Mouse (Mus musculus): ENCODE results near the gene Ssr2. TPM values are rescaled to one million over a fixed set of nuclear protein-coding genes. Genes with fewer than 3 reads are reported as not detected.

Gene Ssr2
- polyA plus RNA-seq, 2 experiments from 2014 or later = 160 to 161 TPM

GRCm38 (mm10) chr3:88625531-88625930 is 49.9 kb downstream of the Ssr2 start:
- ATAC-seq = no peak

GRCm38 (mm10) chr3:88626316-88626715 is 50.6 kb downstream of the Ssr2 start:
- ATAC-seq = no peak

DNA sequence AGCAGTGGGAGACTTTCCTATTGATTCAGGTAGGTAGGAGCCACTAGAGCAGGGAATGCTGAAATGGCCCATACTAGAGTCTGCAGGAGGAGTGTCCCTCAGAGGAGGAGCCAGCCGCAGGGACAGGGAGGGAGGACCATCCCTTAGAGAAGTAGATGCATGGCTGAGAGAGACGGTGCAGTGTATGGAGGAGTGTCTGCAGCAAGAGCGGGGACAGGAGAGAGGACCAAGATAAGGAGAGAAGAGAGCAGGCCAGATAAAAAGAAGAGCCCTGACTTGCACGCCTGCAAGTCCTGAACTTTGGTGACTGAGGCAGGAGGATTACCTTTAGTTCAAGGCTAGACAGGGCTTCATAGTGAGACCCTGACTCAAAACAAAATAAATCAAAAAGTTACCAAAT is 51.4 kb downstream of the Ssr2 start:
- ATAC-seq = no peak

GRCm38 (mm10) chr3:88627535-88627934 is 51.9 kb downstream of the Ssr2 start:
- no peak for ATAC-seq

DNA sequence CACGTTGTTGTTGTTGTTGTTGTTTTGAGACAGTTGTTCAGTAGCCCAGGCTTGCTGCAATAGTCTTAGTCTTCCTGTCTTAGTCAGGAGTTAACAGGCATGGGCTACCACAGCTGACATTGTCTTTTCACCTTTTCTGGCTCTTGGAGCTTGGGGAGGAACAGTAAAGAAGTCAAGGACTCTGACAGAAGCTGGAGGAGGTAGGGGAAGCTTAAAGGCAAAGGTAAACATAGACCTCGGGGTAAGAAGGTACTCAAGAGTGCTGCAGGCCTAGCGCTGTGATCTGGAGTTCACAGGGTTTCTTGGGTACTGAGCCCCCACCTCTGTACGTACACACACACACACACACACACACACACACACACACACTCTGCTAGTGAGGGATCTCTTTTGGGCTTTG is 53.1 kb downstream of the Ssr2 start:
- ATAC-seq = no peak

DNA sequence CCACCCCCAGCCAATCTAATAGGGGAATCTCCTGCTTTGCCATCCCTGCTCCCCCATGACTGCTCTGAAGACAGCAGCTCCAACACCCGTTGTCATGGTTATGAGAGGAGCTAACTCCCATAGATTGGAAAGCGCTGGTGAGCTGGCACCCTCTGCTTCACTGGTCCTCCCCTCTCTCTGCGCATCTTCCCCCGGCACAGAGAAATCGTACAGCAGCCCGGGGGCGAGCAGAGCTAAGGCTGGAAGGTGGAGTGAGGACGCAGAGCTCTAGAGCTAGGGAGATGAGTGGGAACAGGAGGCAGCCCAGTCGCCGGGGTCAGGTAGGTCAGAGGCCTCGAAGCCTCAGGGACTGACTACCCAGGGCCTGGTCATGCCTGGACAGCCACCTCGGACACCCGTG is 53.6 kb downstream of the Ssr2 start:
- no peak for ATAC-seq

DNA sequence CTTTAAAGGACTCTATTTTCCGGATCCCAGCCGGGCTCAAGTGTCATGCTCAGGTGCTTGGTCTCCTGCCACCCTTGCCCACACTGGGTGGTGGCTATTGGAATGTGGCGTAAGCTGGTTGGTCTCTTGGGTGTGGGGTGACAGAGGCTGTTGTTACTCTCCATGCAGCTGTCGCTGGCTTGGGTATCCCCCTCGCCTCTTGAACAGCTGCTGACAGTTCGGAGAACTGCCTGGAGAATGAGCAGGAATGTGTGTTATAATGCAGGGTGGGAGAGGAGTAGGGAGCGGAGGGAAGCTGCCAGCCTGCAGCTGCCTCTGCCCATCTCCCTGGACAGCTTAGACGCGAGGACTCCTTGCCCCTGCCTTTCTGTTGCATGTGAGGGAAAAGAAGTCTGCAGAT is 54.3 kb downstream of the Ssr2 start:
- no peak for ATAC-seq

GRCm38 (mm10) chr3:88630849-88631341 is 55.2 kb downstream of the Ssr2 start:
- ATAC-seq = no peak

- no peak for ATAC-seq
Observed at GRCm38 (mm10) chr3:88631921-88632587, 56.4 kb downstream of the Ssr2 start.

DNA sequence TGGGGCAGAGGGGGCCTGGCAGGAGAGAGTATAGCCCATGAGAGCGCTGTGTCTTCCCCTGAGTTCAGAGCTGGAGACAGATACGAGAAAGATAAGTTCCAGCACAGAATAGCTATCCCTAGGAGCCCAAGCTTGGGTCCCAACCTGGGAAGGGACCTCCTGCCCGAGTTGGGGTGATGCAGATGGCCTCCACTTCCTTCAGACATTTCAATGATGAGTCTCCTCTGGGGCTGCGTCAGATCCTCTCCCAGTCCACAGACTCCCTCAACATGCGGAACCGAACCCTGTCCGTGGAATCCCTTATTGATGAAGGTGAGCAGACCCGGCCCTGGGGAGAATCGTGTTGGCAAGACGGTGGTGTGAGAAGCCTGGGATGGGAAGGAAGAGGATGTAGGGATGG is 57.4 kb downstream of the Ssr2 start:
- no peak for ATAC-seq

GRCm38 (mm10) chr3:88635506-88636275 is 60.0 kb downstream of the Ssr2 start:
- no peak for ATAC-seq

- no peak for ATAC-seq
Observed at GRCm38 (mm10) chr3:88636555-88636986, 60.9 kb downstream of the Ssr2 start.

GRCm38 (mm10) chr3:88637134-88637533 is 61.5 kb downstream of the Ssr2 start:
- no peak for ATAC-seq

Other genes with a start within 250 kb of the Ssr2 start
- gene Tmem79, start 239.7 kb upstream of the Ssr2 start, polyA plus RNA-seq (2017; shearing (Covaris generic)) = 1 to 10 TPM; 1.1 to 2.2 TPM
- 10 to 100 TPM; 24.2 to 34.9 TPM for gene Smg5, start 239.6 kb upstream of the Ssr2 start, polyA plus RNA-seq (2017; shearing (Covaris generic))
- gene Paqr6, start 211.3 kb upstream of the Ssr2 start, polyA plus RNA-seq (2017; shearing (Covaris generic)) = not detected
- gene Bglap3, start 203.1 kb upstream of the Ssr2 start, polyA plus RNA-seq (2017; shearing (Covaris generic)) = not detected
- not detected for gene Bglap2, start 197.2 kb upstream of the Ssr2 start, polyA plus RNA-seq (2017; shearing (Covaris generic))
- not detected for gene Bglap, start 191.4 kb upstream of the Ssr2 start, polyA plus RNA-seq (2017; shearing (Covaris generic))
- gene Pmf1, start 165.5 kb upstream of the Ssr2 start, polyA plus RNA-seq (2017; shearing (Covaris generic)) = 10 to 100 TPM; 37.2 to 52.9 TPM
- gene Slc25a44, start 150.7 kb upstream of the Ssr2 start, polyA plus RNA-seq (2017; shearing (Covaris generic)) = 10 to 100 TPM; 17.5 to 18.5 TPM
- 10 to 100 TPM; 17.6 to 32.8 TPM for gene Sema4a, start 114.7 kb upstream of the Ssr2 start, polyA plus RNA-seq (2017; shearing (Covaris generic))
- 1 to 10 TPM; 5.0 to 5.1 TPM for gene Lmna, start 65.9 kb upstream of the Ssr2 start, polyA plus RNA-seq (2017; shearing (Covaris generic))
- 1 to 10 TPM in 1 of 2 experiments, under 1 TPM in 1; 0.60 to 1.5 TPM for gene Mex3a, start 43.5 kb upstream of the Ssr2 start, polyA plus RNA-seq (2017; shearing (Covaris generic))
- gene Rab25, start 27.6 kb upstream of the Ssr2 start, polyA plus RNA-seq (2017; shearing (Covaris generic)) = not detected
- 100 to 1,000 TPM; 197 to 234 TPM for gene Lamtor2, start 22.8 kb upstream of the Ssr2 start, polyA plus RNA-seq (2017; shearing (Covaris generic))
- gene Ubqln4, start 22.1 kb upstream of the Ssr2 start, polyA plus RNA-seq (2017; shearing (Covaris generic)) = 10 to 100 TPM; 11.9 to 12.0 TPM
- gene Arhgef2, start 30.1 kb downstream of the Ssr2 start, polyA plus RNA-seq (2017; shearing (Covaris generic)) = 10 to 100 TPM; 36.5 to 48.6 TPM
- gene Rxfp4, start 77.3 kb downstream of the Ssr2 start, polyA plus RNA-seq (2017; shearing (Covaris generic)) = under 1 TPM in 1 of 2 experiments, not detected in 1; 0.26 TPM
- 10 to 100 TPM; 49.8 to 50.2 TPM for gene Khdc4, start 109.9 kb downstream of the Ssr2 start, polyA plus RNA-seq (2017; shearing (Covaris generic))
- gene Rit1, start 141.0 kb downstream of the Ssr2 start, polyA plus RNA-seq (2017; shearing (Covaris generic)) = 10 to 100 TPM; 28.1 to 36.1 TPM
- gene Syt11, start 199.3 kb downstream of the Ssr2 start, polyA plus RNA-seq (2017; shearing (Covaris generic)) = 100 to 1,000 TPM in 1 of 2 experiments, 10 to 100 TPM in 1; 82.0 to 119 TPM